Mouse (Mus musculus) forebrain, embryonic 16.5 days (tissue): ENCODE results near the gene Emd. TPM values are rescaled to one million over a fixed set of nuclear protein-coding genes. Genes with fewer than 3 reads are reported as not detected.

Experiments used
- microRNA-seq: library from miRNA; unstranded; fragments of <30 nt; microRNA quantifications from one replicate; pipeline ENCODE4, GENCODE M21; 2017
- polyA plus RNA-seq: library from polyadenylated mRNA; unstranded; fragments of >200 nt; fragmentation: Nextera tagmentation; extraction: Ambion mirVana; gene quantifications from 2 replicates; pipeline ENCODE4 v1.2.1, GENCODE M21; 2015

The Emd gene
- polyA plus RNA-seq, 1 experiment from 2014 or later, result 17.9 TPM

Small RNAs within 50 kb of the gene (microRNA-seq; reads per million reads assigned to microRNA genes)
- not detected for gene Mir7091

Other genes with a start within 250 kb of the Emd start
- gene Irak1, start 230.8 kb upstream of the Emd start, polyA plus RNA-seq, result 39.8 and 40.8 TPM in 2 replicates
- gene Opn1mw, start 127.2 kb upstream of the Emd start, polyA plus RNA-seq, result not detected in 2 replicates
- 14.9 and 15.6 TPM in 2 replicates for gene Mecp2, start 119.3 kb upstream of the Emd start, polyA plus RNA-seq
- not detected in 2 replicates for gene Tex28, start 86.8 kb upstream of the Emd start, polyA plus RNA-seq
- 0.10 TPM in 1 of 2 replicates, not detected in the other for gene Tktl1, start 77.4 kb upstream of the Emd start, polyA plus RNA-seq
- 126 and 133 TPM in 2 replicates for gene Flna, start 4.9 kb upstream of the Emd start, polyA plus RNA-seq
- gene Rpl10, start 16.1 kb downstream of the Emd start, polyA plus RNA-seq, result 482 and 489 TPM in 2 replicates
- 96.3 and 104 TPM in 2 replicates for gene Taz, start 27.2 kb downstream of the Emd start, polyA plus RNA-seq
- gene Dnase1l1, start 27.6 kb downstream of the Emd start, polyA plus RNA-seq, result 2.8 and 3.1 TPM in 2 replicates
- gene Atp6ap1, start 42.4 kb downstream of the Emd start, polyA plus RNA-seq, result 202 and 229 TPM in 2 replicates
- gene Gdi1, start 50.3 kb downstream of the Emd start, polyA plus RNA-seq, result 950 and 1,103 TPM in 2 replicates
- 68.2 and 68.8 TPM in 2 replicates for gene Fam50a, start 58.3 kb downstream of the Emd start, polyA plus RNA-seq
- 66.5 and 87.4 TPM in 2 replicates for gene Plxna3, start 74.4 kb downstream of the Emd start, polyA plus RNA-seq
- gene Lage3, start 98.9 kb downstream of the Emd start, polyA plus RNA-seq, result 68.0 and 81.6 TPM in 2 replicates
- 75.8 and 76.8 TPM in 2 replicates for gene Ubl4a, start 118.5 kb downstream of the Emd start, polyA plus RNA-seq
- 8.3 and 8.5 TPM in 2 replicates for gene Slc10a3, start 118.7 kb downstream of the Emd start, polyA plus RNA-seq
- gene Fam3a, start 138.6 kb downstream of the Emd start, polyA plus RNA-seq, result 34.6 and 36.4 TPM in 2 replicates
- 19.8 and 25.8 TPM in 2 replicates for gene Ikbkg, start 138.6 kb downstream of the Emd start, polyA plus RNA-seq
- 60.7 and 64.5 TPM in 2 replicates for gene G6pdx, start 174.5 kb downstream of the Emd start, polyA plus RNA-seq
- not detected in 2 replicates for gene Gm6880, start 226.7 kb downstream of the Emd start, polyA plus RNA-seq